Comparison of ENCODE assay signal across 7 mouse cellular contexts in genomic region chr3:96559911-96560850, GRCm38 (mm10). TPM values are rescaled to one million over a fixed set of nuclear protein-coding genes. Genes with fewer than 3 reads are reported as not detected.
A peak's percentile ranks its signal among the peaks of the same experiment; 100 is the strongest.
DNase-seq lines count a peak whose midpoint lies in the region; ATAC-seq and TF ChIP-seq lines count a peak whose summit lies in the region.

No protein-coding gene starts in this region.

- TF ChIP-seq POLR2A in cortical plate, adult 2 months (IDR thresholded peaks at IDR 0.05; ENCODE audit: extremely low read depth, insufficient read depth, low read length) = no peak

- peak overlapping the region; percentile 79 for H3K4me2 ChIP-seq in liver, embryonic 12.5 days
- peak overlapping the region; percentile 78 for H3K4me2 ChIP-seq in stomach, postnatal 0 days (replicated peaks; ENCODE audit: low read depth)

- H3K27ac ChIP-seq in ES-E14 (ENCODE audit: insufficient read depth, low read depth, low read length, poor library complexity, severe bottlenecking) = no peak overlapping the region
- no peak overlapping the region for H3K27ac ChIP-seq in cortical plate, adult 2 months (ENCODE audit: insufficient read depth, low read length)
- H3K27ac ChIP-seq in liver, embryonic 12.5 days = peak overlapping the region; percentile 69; the same call in 1 of the 2 replicates
- H3K27ac ChIP-seq in stomach, postnatal 0 days (replicated peaks) = peak overlapping the region; percentile 99

- peaks cover 6 to 15% of the 10 kb centered on the region in 2 experiments for H3K4me1 ChIP-seq in ES-E14 (ENCODE audit: control insufficient read depth in 2 of 2, insufficient read depth in 2 of 2, low read length in 2 of 2, poor library complexity in 1 of 2)
- no peaks in the 10 kb centered on the region; the same call in 1 of the 2 replicates for H3K4me1 ChIP-seq in cortical plate, adult 2 months (ENCODE audit: control insufficient read depth, insufficient read depth, low read length)
- peaks cover 70% of the 10 kb centered on the region for H3K4me1 ChIP-seq in liver, embryonic 12.5 days
- H3K4me1 ChIP-seq in stomach, postnatal 0 days (replicated peaks; ENCODE audit: control insufficient read depth, insufficient read depth) = 0 out of 2 replicates have a peak, but pooled peaks cover 6% of the 10 kb centered on the region

- peak overlapping the region; percentile 55 for H3K9ac ChIP-seq in ES-E14 (ENCODE audit: insufficient read depth, low read depth, low read length, poor library complexity, severe bottlenecking)
- H3K9ac ChIP-seq in liver, embryonic 12.5 days = peak overlapping the region; percentile 88
- peak overlapping the region; percentile 100 for H3K9ac ChIP-seq in stomach, postnatal 0 days (ENCODE audit: low read length)

- H3K36me3 ChIP-seq in ES-E14 (ENCODE audit: control insufficient read depth, insufficient read depth, low read length, poor library complexity, severe bottlenecking) = peaks cover 28% of the 10 kb centered on the region
- H3K36me3 ChIP-seq in liver, embryonic 12.5 days = peaks cover 25% of the 10 kb centered on the region
- H3K36me3 ChIP-seq in stomach, postnatal 0 days (ENCODE audit: control insufficient read depth, insufficient read depth, low read length) = peaks cover 23% of the 10 kb centered on the region

- WGBS in liver, embryonic 12.5 days (ENCODE audit: insufficient replicate concordance) = 60% methylated on average over 23 of the region's 23 CpGs
- 39% methylated on average over 23 of the region's 23 CpGs for WGBS in stomach, postnatal 0 days

- no peaks in the 10 kb centered on the region for H3K9me3 ChIP-seq in ES-E14 (ENCODE audit: control insufficient read depth, insufficient read depth, low read depth, low read length)
- no peaks in the 10 kb centered on the region for H3K9me3 ChIP-seq in liver, embryonic 12.5 days (replicated peaks)
- no peaks in the 10 kb centered on the region for H3K9me3 ChIP-seq in stomach, postnatal 0 days (ENCODE audit: control insufficient read depth, low read length)

- in situ Hi-C loops in ES-E14 (cut with MboI; ENCODE audit: low sequenced_read_pairs in 2 of 2, unreplicated experiment in 2 of 2) = no loop called here

- intact Hi-C loops in heart, postnatal 36 days (cut with DNase I) = no loop called here

- H3K27me3 ChIP-seq in liver, embryonic 12.5 days (replicated peaks) = no peaks in the 10 kb centered on the region
- no peaks in the 10 kb centered on the region for H3K27me3 ChIP-seq in stomach, postnatal 0 days (ENCODE audit: control insufficient read depth, insufficient read depth, low read length)

- no peak for ATAC-seq in liver, embryonic 12.5 days
- no peak for ATAC-seq in stomach, postnatal 0 days (ENCODE audit: low FRiP score, low TSS enrichment)

- peak overlapping the region; percentile 60 to 89 for H3K4me3 ChIP-seq in ES-E14 (ENCODE audit: insufficient read depth in 1 of 2, low read depth in 1 of 2, low read length in 2 of 2, poor library complexity in 1 of 2, severe bottlenecking in 1 of 2)
- H3K4me3 ChIP-seq in cortical plate, adult 2 months (ENCODE audit: insufficient read depth, low read length) = peak overlapping the region; percentile 68
- H3K4me3 ChIP-seq in liver, embryonic 12.5 days = peak overlapping the region; percentile 72
- H3K4me3 ChIP-seq in stomach, postnatal 0 days (ENCODE audit: low read depth, low read length) = peak overlapping the region; percentile 93

- TF ChIP-seq EP300 in stomach, postnatal 0 days (optimal IDR thresholded peaks at IDR 0.05) = no peak

- TF ChIP-seq CTCF in cortical plate, adult 2 months (IDR thresholded peaks at IDR 0.05; ENCODE audit: extremely low read depth, insufficient read depth, low read length) = no peak
- no peak for TF ChIP-seq CTCF in stomach, postnatal 0 days (IDR thresholded peaks at IDR 0.05; ENCODE audit: low read depth)

- no peak for DNase-seq in ES-E14 (ENCODE audit: low read depth, low spot score)
- DNase-seq in heart, postnatal 36 days = peak; percentile 45 to 73
- DNase-seq in stomach, postnatal 0 days (ENCODE audit: low spot score) = peak; percentile 52
- no peak for DNase-seq in layer of hippocampus, postnatal 14 days (ENCODE audit: low spot score in 2 of 2)
- DNase-seq in T-cell, adult 2 months (ENCODE audit: low spot score) = no peak

TF ChIP-seq in ES-E14, 5 proteins besides CTCF, POLR2A, EP300 and RAD21:
- TF ChIP-seq CHD2 (IDR thresholded peaks at IDR 0.05; ENCODE audit: low read depth, low read length) = no peak
- no peak for TF ChIP-seq MAFK (IDR thresholded peaks at IDR 0.05; ENCODE audit: insufficient read depth, low read depth, low read length)
- TF ChIP-seq ZC3H11A (IDR thresholded peaks at IDR 0.05; ENCODE audit: borderline replicate concordance, low read depth, low read length) = no peak
- no peak for TF ChIP-seq HCFC1 (IDR thresholded peaks at IDR 0.05; ENCODE audit: borderline replicate concordance, insufficient read depth, low read length)
- no peak for TF ChIP-seq ZNF384 (IDR thresholded peaks at IDR 0.05; ENCODE audit: low read depth, low read length)

RNA-seq across cellular contexts. Expression of gene Txnip, which starts 2.4 kb away (rescaled TPM):
- 128 and 161 TPM in 2 replicates for total RNA-seq in ES-E14 (2012; rRNA removed)
- polyA plus RNA-seq in cortical plate, adult 2 months (2012; rRNA removed) = 31.4 and 38.5 TPM in 2 replicates
- 1,000 to 10,000 TPM in 1 of 2 experiments, 100 to 1,000 TPM in 1; 646 to 1,158 TPM for total RNA-seq in heart, postnatal 36 days (2021)
- 28.6 and 29.9 TPM in 2 replicates for polyA plus RNA-seq in liver, embryonic 12.5 days (2016; fragmentation: Nextera tagmentation; extraction: Ambion mirVana)
- polyA plus RNA-seq in stomach, postnatal 0 days (2015; fragmentation: Nextera tagmentation; extraction: Ambion mirVana) = 273 and 276 TPM in 2 replicates
- total RNA-seq in layer of hippocampus, postnatal 14 days (2021) = 10 to 100 TPM; 48.3 to 49.8 TPM

RNA-seq across cellular contexts. Expression of gene Gm16253, which starts 16.6 kb away (rescaled TPM):
- 1.8 and 2.0 TPM in 2 replicates for total RNA-seq in ES-E14 (2012; rRNA removed)
- not detected in 2 replicates for polyA plus RNA-seq in cortical plate, adult 2 months (2012; rRNA removed)
- 1 to 10 TPM in 1 of 2 experiments, under 1 TPM in 1; 0.89 to 2.8 TPM for total RNA-seq in heart, postnatal 36 days (2021)
- polyA plus RNA-seq in liver, embryonic 12.5 days (2016; fragmentation: Nextera tagmentation; extraction: Ambion mirVana) = 0.24 and 0.26 TPM in 2 replicates
- polyA plus RNA-seq in stomach, postnatal 0 days (2015; fragmentation: Nextera tagmentation; extraction: Ambion mirVana) = 0.18 and 0.46 TPM in 2 replicates
- not detected for total RNA-seq in layer of hippocampus, postnatal 14 days (2021)

RNA-seq across cellular contexts. Expression of gene Polr3gl, which starts 33.8 kb away (rescaled TPM):
- 5.7 and 8.1 TPM in 2 replicates for total RNA-seq in ES-E14 (2012; rRNA removed)
- polyA plus RNA-seq in cortical plate, adult 2 months (2012; rRNA removed) = 44.5 and 55.9 TPM in 2 replicates
- total RNA-seq in heart, postnatal 36 days (2021) = 10 to 100 TPM; 30.3 to 33.0 TPM
- 16.7 and 19.8 TPM in 2 replicates for polyA plus RNA-seq in liver, embryonic 12.5 days (2016; fragmentation: Nextera tagmentation; extraction: Ambion mirVana)
- polyA plus RNA-seq in stomach, postnatal 0 days (2015; fragmentation: Nextera tagmentation; extraction: Ambion mirVana) = 16.1 and 20.1 TPM in 2 replicates
- total RNA-seq in layer of hippocampus, postnatal 14 days (2021) = 10 to 100 TPM; 26.7 to 29.7 TPM

RNA-seq across cellular contexts. Expression of gene Hfe2, which starts 35.2 kb away (rescaled TPM):
- 1.0 and 1.2 TPM in 2 replicates for total RNA-seq in ES-E14 (2012; rRNA removed)
- 1.4 and 1.5 TPM in 2 replicates for polyA plus RNA-seq in cortical plate, adult 2 months (2012; rRNA removed)
- total RNA-seq in heart, postnatal 36 days (2021) = 100 to 1,000 TPM; 261 to 293 TPM
- polyA plus RNA-seq in liver, embryonic 12.5 days (2016; fragmentation: Nextera tagmentation; extraction: Ambion mirVana) = 0.68 and 0.98 TPM in 2 replicates
- 0.10 and 0.28 TPM in 2 replicates for polyA plus RNA-seq in stomach, postnatal 0 days (2015; fragmentation: Nextera tagmentation; extraction: Ambion mirVana)
- under 1 TPM in 1 of 2 experiments, not detected in 1; 0.16 TPM for total RNA-seq in layer of hippocampus, postnatal 14 days (2021)

RNA-seq across cellular contexts. Expression of gene Ankrd34a, which starts 36.3 kb away (rescaled TPM):
- total RNA-seq in ES-E14 (2012; rRNA removed) = 0.67 and 1.1 TPM in 2 replicates
- polyA plus RNA-seq in cortical plate, adult 2 months (2012; rRNA removed) = 61.6 and 61.9 TPM in 2 replicates
- 1 to 10 TPM; 1.3 to 2.2 TPM for total RNA-seq in heart, postnatal 36 days (2021)
- polyA plus RNA-seq in liver, embryonic 12.5 days (2016; fragmentation: Nextera tagmentation; extraction: Ambion mirVana) = 0.33 and 0.44 TPM in 2 replicates
- 1.3 TPM in 2 replicates for polyA plus RNA-seq in stomach, postnatal 0 days (2015; fragmentation: Nextera tagmentation; extraction: Ambion mirVana)
- 10 to 100 TPM; 45.9 to 51.8 TPM for total RNA-seq in layer of hippocampus, postnatal 14 days (2021)

Comparison
In these comparisons a context has a peak if more than half of its experiments do, and no peak if none do; other contexts are left out.
1. DNase-seq: peak in heart, postnatal 36 days (2 of 2) and stomach, postnatal 0 days (single experiment); none in ES-E14 (single experiment), layer of hippocampus, postnatal 14 days (0 of 2) and T-cell, adult 2 months (single experiment).
2. H3K27ac ChIP-seq: peak in liver, embryonic 12.5 days (single experiment) and stomach, postnatal 0 days (single experiment); none in ES-E14 (single experiment) and cortical plate, adult 2 months (single experiment).
3. Peak in every context shown above with its lines, with median percentiles within 50 percentile points of each other: H3K4me3 ChIP-seq and H3K9ac ChIP-seq.